Mouse (Mus musculus) lung, postnatal 0 days (tissue): ENCODE results near the gene Sp6.

ENCODE experiments used
- CTCF ChIP-seq: IDR thresholded peaks from 2 replicates; pipeline ENCODE4 v1.5.1; 2016; ENCODE audit warnings: antibody characterized with exemption, mild to moderate bottlenecking
- EP300 ChIP-seq: IDR thresholded peaks from 2 replicates; pipeline ENCODE4 v1.6.1; 2016; ENCODE audit warnings: antibody characterized with exemption, mild to moderate bottlenecking, control low read depth

DNA sequence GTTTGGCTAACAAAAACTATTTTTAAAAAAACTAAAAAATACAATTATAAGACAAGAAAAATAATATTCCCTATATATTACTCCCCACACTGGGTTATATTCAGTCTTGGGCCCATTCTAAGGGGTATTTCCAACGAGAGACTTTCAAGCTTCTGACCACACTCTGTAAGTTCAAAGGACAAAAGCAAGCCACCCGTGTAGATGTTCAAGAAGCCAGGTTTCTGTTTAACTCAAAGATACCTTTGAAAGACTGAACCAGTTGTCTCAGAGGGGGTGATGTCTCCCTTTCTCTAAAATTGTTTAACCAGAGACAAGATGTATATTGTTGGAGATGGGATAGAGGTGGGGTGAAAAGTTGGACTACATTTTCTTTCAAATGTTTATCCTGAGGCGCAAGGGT is 47.0 kb upstream of the Sp6 start:
- TF ChIP-seq CTCF, result no peak
- no peak for TF ChIP-seq EP300
